ENCODE assay signal across 8 mouse cellular contexts in genomic region chrX:36903115-36903768, GRCm38 (mm10). TPM values are rescaled to one million over a fixed set of nuclear protein-coding genes. Genes with fewer than 3 reads are reported as not detected.
DNase-seq lines count a peak whose midpoint lies in the region; ATAC-seq lines count a peak whose summit lies in the region.

No protein-coding gene starts in this region.

- peak overlapping the region; percentile 87 for H3K27ac ChIP-seq in hindbrain, embryonic 15.5 days (replicated peaks)

- peak overlapping the region; percentile 68 for H3K9ac ChIP-seq in hindbrain, embryonic 15.5 days

- H3K27me3 ChIP-seq in hindbrain, embryonic 15.5 days: no peaks in the 10 kb centered on the region

- ATAC-seq in hindbrain, embryonic 15.5 days (ENCODE audit: low FRiP score, low read depth): peak; percentile 96

- DNase-seq in R1 (ENCODE audit: low read depth, low spot score): peak; percentile 91
- DNase-seq in cerebellum, postnatal 25 days: peak; percentile 93 to 94
- peak; percentile 81 to 87 for DNase-seq in frontal cortex, postnatal 25 days (ENCODE audit: low spot score in 2 of 2)
- peak; percentile 89 for DNase-seq in left cerebral cortex, adult 11 months (ENCODE audit: low spot score)
- peak; percentile 93 to 94 for DNase-seq in lung, postnatal 4 days
- peak; percentile 84 for DNase-seq in retina, postnatal 7 days (ENCODE audit: low read depth, low spot score)
- DNase-seq in urinary bladder, adult 2 months (ENCODE audit: low spot score): peak; percentile 74

- no peaks in the 10 kb centered on the region for H3K36me3 ChIP-seq in hindbrain, embryonic 15.5 days

- 17% methylated on average over 30 of the region's 32 CpGs for WGBS in hindbrain, embryonic 15.5 days

- H3K4me3 ChIP-seq in hindbrain, embryonic 15.5 days: peak overlapping the region; percentile 58

- H3K4me1 ChIP-seq in hindbrain, embryonic 15.5 days (replicated peaks): peaks cover 9% of the 10 kb centered on the region

- no peaks in the 10 kb centered on the region for H3K9me3 ChIP-seq in hindbrain, embryonic 15.5 days

- peak overlapping the region; percentile 55 for H3K4me2 ChIP-seq in hindbrain, embryonic 15.5 days

RNA-seq across cellular contexts. Expression of gene Nkrf, which starts 0.5 kb away (rescaled TPM):
- 14.8 and 16.1 TPM in 2 replicates for polyA plus RNA-seq in hindbrain, embryonic 15.5 days (2015; fragmentation: Nextera tagmentation; extraction: Ambion mirVana)
- 5.1 and 5.9 TPM in 2 replicates for polyA plus RNA-seq in urinary bladder, adult 2 months (2012; rRNA removed)

RNA-seq across cellular contexts. Expression of gene C330007P06Rik, which starts 29.3 kb away (rescaled TPM):
- 21.6 and 22.8 TPM in 2 replicates for polyA plus RNA-seq in hindbrain, embryonic 15.5 days (2015; fragmentation: Nextera tagmentation; extraction: Ambion mirVana)
- 15.9 and 19.7 TPM in 2 replicates for polyA plus RNA-seq in urinary bladder, adult 2 months (2012; rRNA removed)

RNA-seq across cellular contexts. Expression of gene Ube2a, which starts 29.5 kb away (rescaled TPM):
- 115 and 119 TPM in 2 replicates for polyA plus RNA-seq in hindbrain, embryonic 15.5 days (2015; fragmentation: Nextera tagmentation; extraction: Ambion mirVana)
- polyA plus RNA-seq in urinary bladder, adult 2 months (2012; rRNA removed): 43.4 and 45.0 TPM in 2 replicates

Comparison
In these comparisons a context has a peak if more than half of its experiments do, and no peak if none do; other contexts are left out.
1. Peak in every context shown above with its lines: DNase-seq, ATAC-seq, H3K4me3 ChIP-seq and H3K27ac ChIP-seq.